In the genomic region with DNA sequence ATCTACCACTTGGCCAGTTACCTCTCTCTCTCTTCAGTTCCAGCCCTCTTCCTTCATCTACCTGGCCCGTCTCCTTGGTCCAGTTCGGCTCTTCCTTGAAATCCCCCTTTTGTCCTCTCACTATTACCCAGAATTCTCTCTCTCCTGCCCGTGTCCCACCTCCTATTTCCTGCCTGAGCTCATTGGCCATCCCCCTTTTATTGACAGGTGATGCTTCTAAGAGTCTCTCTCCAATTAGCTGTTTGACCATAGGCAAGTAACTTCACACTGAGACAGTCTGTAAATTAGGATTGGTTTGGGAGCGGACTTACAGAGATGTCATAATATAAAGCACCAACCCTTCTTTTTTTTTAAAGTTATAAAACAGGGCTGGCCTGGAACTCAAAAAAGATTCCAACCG, we compare ENCODE assay signal across 18 mouse cellular contexts.
"Had no signal": no experiment of that assay in that cellular context is flagged by ENCODE, and none has a peak within 500 bp of the region (broad histone marks: within the 10 kb centered on the region; RNA-seq: fewer than 3 reads in every experiment).

No protein-coding gene starts in this region.

- DNase-seq: liver, postnatal 0 days; lung, adult 2 months; lung, postnatal 14 days; lung, postnatal 36 days; right cerebral cortex, postnatal 14 days; thymus, adult 2 months; thymus, postnatal 25 days; thymus, postnatal 4 days had no signal

- H3K9ac ChIP-seq: liver, postnatal 0 days; lung, embryonic 15.5 days; midbrain, embryonic 13.5 days; midbrain, embryonic 15.5 days; neural tube, embryonic 12.5 days; stomach, embryonic 15.5 days had no signal

- H3K4me3 ChIP-seq: lung, embryonic 15.5 days; megakaryocyte, embryonic 14.5 days; midbrain, embryonic 13.5 days; midbrain, embryonic 15.5 days; neural tube, embryonic 12.5 days; stomach, embryonic 15.5 days had no signal

- H3K36me3 ChIP-seq: lung, embryonic 15.5 days; midbrain, embryonic 13.5 days; midbrain, embryonic 15.5 days; neural tube, embryonic 12.5 days; stomach, embryonic 15.5 days had no signal

- H3K27ac ChIP-seq: lung, embryonic 15.5 days; macrophage; midbrain, embryonic 13.5 days; midbrain, embryonic 15.5 days; neural tube, embryonic 12.5 days; stomach, embryonic 15.5 days; stomach, postnatal 0 days had no signal

- H3K27me3 ChIP-seq: lung, embryonic 15.5 days; megakaryocyte, embryonic 14.5 days; midbrain, embryonic 13.5 days; midbrain, embryonic 15.5 days; neural tube, embryonic 12.5 days; stomach, embryonic 15.5 days had no signal

- H3K9me3 ChIP-seq: lung, embryonic 15.5 days; megakaryocyte, embryonic 14.5 days; midbrain, embryonic 13.5 days; midbrain, embryonic 15.5 days; neural tube, embryonic 12.5 days; stomach, embryonic 15.5 days had no signal

- H3K4me2 ChIP-seq: lung, embryonic 15.5 days; midbrain, embryonic 11.5 days; midbrain, embryonic 13.5 days; midbrain, embryonic 15.5 days; neural tube, embryonic 12.5 days; stomach, embryonic 15.5 days had no signal

- H3K4me1 ChIP-seq: lung, embryonic 15.5 days; midbrain, embryonic 13.5 days; midbrain, embryonic 15.5 days; neural tube, embryonic 12.5 days; stomach, embryonic 15.5 days had no signal

- ATAC-seq: liver, postnatal 0 days; lung, postnatal 0 days; midbrain, embryonic 13.5 days; midbrain, embryonic 15.5 days had no signal
